Mouse (Mus musculus): ENCODE data around the gene Sema4d.

Gene Sema4d

GRCm38 (mm10) chr13:51727364-51727763 is 66.2 kb downstream of the Sema4d start:
- no peak for DNase-seq (ENCODE audit: low spot score)

- no peak for DNase-seq (ENCODE audit: low spot score)
Observed at GRCm38 (mm10) chr13:51725926-51726574, 67.5 kb downstream of the Sema4d start.

GRCm38 (mm10) chr13:51725446-51725845 is 68.1 kb downstream of the Sema4d start:
- DNase-seq (ENCODE audit: low spot score) = no peak

- DNase-seq (ENCODE audit: low spot score) = no peak
Observed at GRCm38 (mm10) chr13:51724566-51724965, 69.0 kb downstream of the Sema4d start.

- no peak for DNase-seq (ENCODE audit: low spot score)
Observed at GRCm38 (mm10) chr13:51723114-51723513, 70.4 kb downstream of the Sema4d start.

- no peak for DNase-seq (ENCODE audit: low spot score)
Observed at GRCm38 (mm10) chr13:51720556-51720955, 73.0 kb downstream of the Sema4d start.

GRCm38 (mm10) chr13:51719256-51719655 is 74.3 kb downstream of the Sema4d start:
- no peak for DNase-seq (ENCODE audit: low spot score)

- DNase-seq (ENCODE audit: low spot score) = no peak
Observed at GRCm38 (mm10) chr13:51716350-51717263, 76.9 kb downstream of the Sema4d start.

GRCm38 (mm10) chr13:51712022-51712421 is 81.5 kb downstream of the Sema4d start:
- no peak for DNase-seq (ENCODE audit: low spot score)

GRCm38 (mm10) chr13:51710738-51711137 is 82.8 kb downstream of the Sema4d start:
- DNase-seq (ENCODE audit: low spot score) = no peak

- no peak for DNase-seq (ENCODE audit: low spot score)
Observed at GRCm38 (mm10) chr13:51705882-51706854, 87.4 kb downstream of the Sema4d start.

GRCm38 (mm10) chr13:51703893-51704292 is 89.7 kb downstream of the Sema4d start:
- no peak for DNase-seq (ENCODE audit: low spot score)

- DNase-seq (ENCODE audit: low spot score) = no peak
Observed at GRCm38 (mm10) chr13:51698318-51698717, 95.2 kb downstream of the Sema4d start.

- no peak for DNase-seq (ENCODE audit: low spot score)
Observed at GRCm38 (mm10) chr13:51697897-51698296, 95.7 kb downstream of the Sema4d start.

GRCm38 (mm10) chr13:51697455-51697854 is 96.1 kb downstream of the Sema4d start:
- DNase-seq (ENCODE audit: low spot score) = no peak

GRCm38 (mm10) chr13:51696481-51696880 is 97.1 kb downstream of the Sema4d start:
- DNase-seq (ENCODE audit: low spot score) = no peak

- no peak for DNase-seq (ENCODE audit: low spot score)
Observed at GRCm38 (mm10) chr13:51688688-51689087, 104.9 kb downstream of the Sema4d start.

GRCm38 (mm10) chr13:51686966-51687365 is 106.6 kb downstream of the Sema4d start:
- no peak for DNase-seq (ENCODE audit: low spot score)

- DNase-seq (ENCODE audit: low spot score) = no peak
Observed at GRCm38 (mm10) chr13:51685290-51685966, 108.1 kb downstream of the Sema4d start.

- DNase-seq (ENCODE audit: low spot score) = no peak
Observed at GRCm38 (mm10) chr13:51681634-51682033, 111.9 kb downstream of the Sema4d start.

- no peak for DNase-seq (ENCODE audit: low spot score)
Observed at GRCm38 (mm10) chr13:51681076-51681475, 112.5 kb downstream of the Sema4d start.
